Mouse (Mus musculus): ENCODE results near the gene Ramp1. TPM values are rescaled to one million over a fixed set of nuclear protein-coding genes. Genes with fewer than 3 reads are reported as not detected.

Ramp1 gene
- total RNA-seq (2023) = 10 to 100 TPM; 31.8 to 32.4 TPM

DNA sequence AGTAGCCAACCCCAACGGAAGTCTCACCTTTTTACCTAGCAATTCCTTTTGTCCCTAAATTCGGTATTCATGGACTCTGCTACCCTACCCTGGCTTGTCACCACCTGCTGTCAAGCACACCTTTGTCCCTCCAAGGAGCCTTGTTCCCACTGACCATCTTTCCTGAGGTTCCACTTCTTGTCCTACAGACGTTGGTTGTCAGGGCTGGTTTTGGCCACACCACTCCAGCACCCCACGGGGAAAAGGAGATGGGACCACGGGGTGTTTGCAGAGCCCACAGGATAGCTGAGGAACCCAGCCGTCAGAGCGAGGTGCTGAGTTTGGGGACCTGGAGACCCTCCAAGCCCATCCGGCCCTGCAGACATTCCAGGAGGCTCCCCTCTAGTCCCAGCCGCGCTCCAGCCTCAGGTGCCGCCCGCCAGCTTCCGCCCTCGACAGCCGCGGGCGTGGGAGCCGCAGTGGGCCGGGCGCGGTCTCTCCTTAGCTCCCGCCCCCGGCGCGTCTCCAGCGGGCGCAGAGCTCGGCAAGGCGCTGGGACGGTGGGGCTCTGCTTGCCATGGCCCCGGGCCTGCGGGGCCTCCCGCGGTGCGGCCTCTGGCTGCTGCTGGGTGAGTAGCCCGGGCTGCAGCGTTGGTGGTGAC is at the start of gene Ramp1:
TSS of gene Ramp1 (plus strand) at position 290 of the 641 bp plus-strand sequence.

DNA sequence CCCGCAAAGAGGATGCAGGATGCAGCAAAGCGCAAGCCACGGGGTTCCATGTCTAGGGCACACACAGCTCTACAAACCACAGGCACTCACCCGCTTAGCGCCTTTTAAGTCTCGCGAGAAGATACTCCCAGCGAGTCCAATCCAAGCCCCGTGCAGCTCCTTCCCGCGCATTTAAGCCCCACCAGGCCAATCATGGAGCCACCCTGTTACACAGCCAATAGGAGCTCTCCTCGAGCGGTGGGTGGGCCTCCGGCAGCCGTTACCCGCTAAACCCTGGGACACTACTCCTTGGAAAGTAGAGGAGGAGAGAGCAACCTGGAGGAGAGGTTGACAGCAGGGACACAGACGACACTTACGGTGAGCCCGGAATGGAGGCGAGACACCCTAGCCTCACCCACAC is 34.8 kb upstream of the Ramp1 start, which contains the start of gene Rbm44:
TSS of gene Rbm44 (plus strand) at position 277 of the 400 bp plus-strand sequence.

DNA sequence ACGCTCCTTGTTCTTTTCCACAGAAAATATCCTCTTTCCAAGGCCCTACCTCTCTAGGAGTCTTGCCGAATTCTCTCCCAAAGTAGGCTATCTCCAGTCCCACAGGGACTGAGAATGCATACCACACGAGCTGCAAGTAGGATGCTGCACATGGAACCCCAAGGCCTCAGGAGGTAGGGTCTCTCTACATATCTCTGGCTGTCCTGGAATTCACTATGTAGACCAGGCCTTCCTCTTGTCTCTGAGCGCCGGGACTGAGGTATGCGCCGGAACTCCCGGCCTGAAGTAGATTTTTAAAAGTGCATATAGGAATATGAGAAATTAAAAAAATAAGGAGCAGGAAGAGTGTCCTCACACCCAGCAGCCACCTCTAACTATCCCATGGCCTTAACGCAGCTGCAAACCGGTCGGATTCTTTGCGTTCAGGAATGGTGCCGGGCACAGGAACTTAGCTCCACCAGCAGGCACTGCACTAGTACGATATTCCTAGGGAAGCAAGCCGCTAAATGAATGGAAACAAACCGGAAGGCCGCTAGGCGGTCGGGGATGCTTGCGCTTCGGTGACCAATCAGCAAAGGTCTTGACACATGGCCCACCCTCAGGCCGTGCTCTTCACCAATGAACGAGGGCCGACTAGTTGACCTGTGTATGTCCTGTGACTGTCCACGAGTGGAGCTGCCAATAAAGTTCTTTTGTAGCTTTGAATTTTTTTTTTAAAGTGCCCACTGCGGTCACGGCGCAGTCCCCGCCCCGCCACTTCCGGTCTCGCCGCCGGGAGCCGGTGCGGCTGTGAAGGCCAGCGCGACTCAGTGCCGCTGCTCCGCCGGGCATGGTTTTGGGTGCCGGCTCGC is 70.2 kb downstream of the Ramp1 start, which contains the start of gene Ube2f:
TSS of gene Ube2f (plus strand) at position 741 of the 851 bp plus-strand sequence.

Other genes with a start within 250 kb of the Ramp1 start
- not detected for gene Prlh, start 226.7 kb upstream of the Ramp1 start, total RNA-seq (2023)
- under 1 TPM in 1 of 2 experiments, not detected in 1; 0.29 TPM for gene Rab17, start 210.2 kb upstream of the Ramp1 start, total RNA-seq (2023)
- gene Lrrfip1, start 181.1 kb upstream of the Ramp1 start, total RNA-seq (2023) = 100 to 1,000 TPM; 215 to 220 TPM
- 1 to 10 TPM; 1.1 to 1.9 TPM for gene Rbm44, start 34.7 kb upstream of the Ramp1 start, total RNA-seq (2023)
- gene Ube2f, start 70.5 kb downstream of the Ramp1 start, total RNA-seq (2023) = 10 to 100 TPM; 51.7 to 51.9 TPM
- 10 to 100 TPM; 17.9 to 23.8 TPM for gene Scly, start 118.5 kb downstream of the Ramp1 start, total RNA-seq (2023)
- gene Espnl, start 142.3 kb downstream of the Ramp1 start, total RNA-seq (2023) = under 1 TPM in 1 of 2 experiments, not detected in 1; 0.09 TPM
- not detected for gene Klhl30, start 171.2 kb downstream of the Ramp1 start, total RNA-seq (2023)
- gene Erfe, start 186.6 kb downstream of the Ramp1 start, total RNA-seq (2023) = under 1 TPM; 0.36 to 0.53 TPM
- gene Ilkap, start 219.0 kb downstream of the Ramp1 start, total RNA-seq (2023) = 10 to 100 TPM; 50.3 to 58.3 TPM
- 10 to 100 TPM; 19.4 to 25.4 TPM for gene Hes6, start 234.2 kb downstream of the Ramp1 start, total RNA-seq (2023)